Mouse (Mus musculus): ENCODE measurements around the gene Lsamp.

DNA sequence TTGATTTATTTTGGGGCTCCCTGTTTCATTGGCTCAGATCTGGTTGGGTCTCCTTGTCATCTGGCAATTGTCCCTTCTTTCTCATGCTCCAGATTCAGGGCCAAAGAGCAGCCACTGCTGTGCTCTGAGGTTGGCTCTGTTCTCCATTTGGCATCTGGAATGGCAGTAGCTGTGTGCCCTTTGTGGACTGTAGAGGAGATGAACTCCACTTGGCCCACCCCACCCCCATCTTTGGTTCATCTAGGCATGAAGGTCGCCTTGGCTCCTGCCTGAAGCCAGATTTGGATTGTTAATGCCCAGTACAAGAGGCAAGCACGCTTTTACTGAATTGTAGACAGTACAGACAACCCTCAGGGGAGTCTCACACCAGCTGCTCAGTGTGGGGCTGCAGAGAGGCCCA, 4.3 kb downstream of the Lsamp start:
- TF ChIP-seq POLR2A (IDR thresholded peaks at IDR 0.05; ENCODE audit: control insufficient read depth, low read depth, low read length) = no peak
- TF ChIP-seq CTCF (IDR thresholded peaks at IDR 0.05; ENCODE audit: control insufficient read depth, insufficient read depth, insufficient replicate concordance, low read depth, low read length) = no peak
